Mouse (Mus musculus) MEL (cell line): ENCODE results near the gene Pold3. TPM values are rescaled to one million over a fixed set of nuclear protein-coding genes. Genes with fewer than 3 reads are reported as not detected.

ENCODE experiments used
- DNase-seq: peaks from one replicate; pipeline ENCODE4 v3.0.0; 2011; ENCODE audit warnings: low read depth, low spot score
- H3K27ac ChIP-seq: 2 replicates; pipeline ENCODE4 v1.5.1; 2012; ENCODE audit warnings: low read depth, mild to moderate bottlenecking, control low read depth, low read length, moderate library complexity; ENCODE audit not compliant: control insufficient read depth
- H3K27me3 ChIP-seq, 2 experiments: fragments of 150-350 bp in 1 of 2; sonication (generic) in 1 of 2; 2 replicates each; pipeline ENCODE4 v1.6.1; 2012; ENCODE audit warnings: low read length in 2 of 2, mild to moderate bottlenecking in 2 of 2, improper control_type of control experiment in 1 of 2, moderate library complexity in 1 of 2; ENCODE audit not compliant: insufficient read depth in 2 of 2, control insufficient read depth in 1 of 2
- H3K36me3 ChIP-seq, 2 experiments: 2 replicates each; pipeline ENCODE4 v1.6.1; 2012 to 2014; ENCODE audit warnings: low read length in 2 of 2, improper control_type of control experiment in 1 of 2, inconsistent platforms in 1 of 2, mild to moderate bottlenecking in 1 of 2; ENCODE audit not compliant: insufficient read depth in 2 of 2, control insufficient read depth in 1 of 2
- H3K4me1 ChIP-seq, 2 experiments: fragments of 150-350 bp in 1 of 2; sonication (generic) in 1 of 2; 2 replicates each; pipeline ENCODE4 v1.6.1; 2012; ENCODE audit warnings: low read length in 2 of 2, improper control_type of control experiment in 1 of 2, mild to moderate bottlenecking in 1 of 2; ENCODE audit not compliant: insufficient read depth in 2 of 2, control insufficient read depth in 1 of 2
- H3K4me3 ChIP-seq, 2 experiments: fragments of 150-350 bp in 1 of 2; sonication (generic) in 1 of 2; 2 replicates each; pipeline ENCODE4 v1.5.1; 2012; ENCODE audit warnings: low read depth in 2 of 2, low read length in 2 of 2, mild to moderate bottlenecking in 2 of 2, moderate library complexity in 2 of 2, control low read depth in 1 of 2, improper control_type of control experiment in 1 of 2; ENCODE audit not compliant: control insufficient read depth in 1 of 2, insufficient read depth in 1 of 2
- H3K79me2 ChIP-seq: 2 replicates; pipeline ENCODE4 v1.6.1; 2012; ENCODE audit warnings: mild to moderate bottlenecking, low read length, moderate library complexity; ENCODE audit not compliant: control insufficient read depth, poor library complexity, insufficient read depth
- H3K9ac ChIP-seq: 2 replicates; pipeline ENCODE4 v1.6.1; 2012; ENCODE audit warnings: low read depth, mild to moderate bottlenecking, control low read depth, low read length, moderate library complexity; ENCODE audit not compliant: control insufficient read depth, poor library complexity, severe bottlenecking
- H3K9me3 ChIP-seq: fragments of 150-350 bp; sonication (generic); replicated peaks from 2 replicates; pipeline ENCODE4 v1.6.1; 2012; ENCODE audit warnings: mild to moderate bottlenecking, low read length, improper control_type of control experiment, moderate library complexity; ENCODE audit not compliant: insufficient read depth
- BHLHE40 ChIP-seq: IDR thresholded peaks from 2 replicates; pipeline ENCODE4 v1.6.1; 2012; ENCODE audit warnings: low read depth, mild to moderate bottlenecking, inconsistent platforms, low read length, improper control_type of control experiment, borderline replicate concordance
- CHD1 ChIP-seq: IDR thresholded peaks from 2 replicates; pipeline ENCODE4 v1.6.1; 2012; ENCODE audit warnings: low read depth, mild to moderate bottlenecking, inconsistent platforms, low read length, improper control_type of control experiment
- E2F4 ChIP-seq: IDR thresholded peaks from 2 replicates; pipeline ENCODE4 v1.6.1; 2011; ENCODE audit warnings: low read depth, low read length, improper control_type of control experiment, borderline replicate concordance
- ELF1 ChIP-seq: IDR thresholded peaks from 2 replicates; pipeline ENCODE4 v1.6.1; 2014; ENCODE audit warnings: low read depth, mild to moderate bottlenecking, inconsistent platforms, low read length, improper control_type of control experiment, moderate library complexity
- EP300 ChIP-seq, 2 experiments: IDR thresholded peaks; 2 replicates each; pipeline ENCODE4 v1.6.1; 2011; ENCODE audit warnings: improper control_type of control experiment in 2 of 2, low read length in 2 of 2, low read depth in 1 of 2, mild to moderate bottlenecking in 1 of 2
- ETS1 ChIP-seq: IDR thresholded peaks from 2 replicates; pipeline ENCODE4 v1.6.1; 2012; ENCODE audit warnings: low read depth, mild to moderate bottlenecking, inconsistent platforms, low read length, improper control_type of control experiment, moderate library complexity
- GABPA ChIP-seq: IDR thresholded peaks from 2 replicates; pipeline ENCODE4 v1.6.1; 2012; ENCODE audit warnings: low read depth, mild to moderate bottlenecking, inconsistent platforms, low read length, improper control_type of control experiment, moderate library complexity
- GATA1 ChIP-seq: IDR thresholded peaks from 2 replicates; pipeline ENCODE4 v1.6.1; 2011; ENCODE audit warnings: low read depth, low read length, improper control_type of control experiment
- HCFC1 ChIP-seq: IDR thresholded peaks from 2 replicates; pipeline ENCODE4 v1.6.1; 2012; ENCODE audit warnings: low read depth, mild to moderate bottlenecking, inconsistent platforms, low read length, improper control_type of control experiment, moderate library complexity
- JUND ChIP-seq: IDR thresholded peaks from 2 replicates; pipeline ENCODE4 v1.6.1; 2011; ENCODE audit warnings: low read depth, mild to moderate bottlenecking, improper control_type of control experiment, low read length
- KAT2A ChIP-seq: conservative IDR thresholded peaks from 2 replicates; pipeline ENCODE4 v1.6.1; 2012; ENCODE audit warnings: low read depth, low read length, improper control_type of control experiment, inconsistent platforms
- MAFK ChIP-seq: IDR thresholded peaks from 2 replicates; pipeline ENCODE4 v1.6.1; 2011; ENCODE audit warnings: low read depth, mild to moderate bottlenecking, low read length, improper control_type of control experiment, borderline replicate concordance
- MAX ChIP-seq: IDR thresholded peaks from 2 replicates; pipeline ENCODE4 v1.6.1; 2011; ENCODE audit warnings: low read length, improper control_type of control experiment
- MAZ ChIP-seq: IDR thresholded peaks from 2 replicates; pipeline ENCODE4 v1.6.1; 2012; ENCODE audit warnings: low read depth, mild to moderate bottlenecking, inconsistent platforms, low read length, improper control_type of control experiment
- MEF2A ChIP-seq: IDR thresholded peaks from 2 replicates; pipeline ENCODE4 v1.6.1; 2014; ENCODE audit warnings: low read depth, mild to moderate bottlenecking, inconsistent platforms, low read length, improper control_type of control experiment; ENCODE audit not compliant: poor library complexity, insufficient replicate concordance, severe bottlenecking; ENCODE audit errors: extremely low read depth
- MXI1 ChIP-seq: IDR thresholded peaks from 2 replicates; pipeline ENCODE4 v1.6.1; 2011; ENCODE audit warnings: mild to moderate bottlenecking, low read depth, low read length, improper control_type of control experiment
- MYB ChIP-seq: IDR thresholded peaks from 2 replicates; pipeline ENCODE4 v1.6.1; 2011; ENCODE audit warnings: mild to moderate bottlenecking, low read depth, low read length, improper control_type of control experiment
- MYC ChIP-seq: IDR thresholded peaks from 2 replicates; pipeline ENCODE4 v1.6.1; 2011; ENCODE audit warnings: low read depth, mild to moderate bottlenecking, low read length, improper control_type of control experiment, moderate library complexity
- NELFE ChIP-seq: IDR thresholded peaks from 2 replicates; pipeline ENCODE4 v1.6.1; 2011; ENCODE audit warnings: low read depth, low read length, improper control_type of control experiment
- NRF1 ChIP-seq: IDR thresholded peaks from 2 replicates; pipeline ENCODE4 v1.6.1; 2014; ENCODE audit warnings: low read depth, mild to moderate bottlenecking, inconsistent platforms, low read length, improper control_type of control experiment, moderate library complexity; ENCODE audit not compliant: poor library complexity, insufficient read depth, severe bottlenecking
- POLR2A ChIP-seq, 2 experiments: IDR thresholded peaks; 2 replicates each; pipeline ENCODE4 v1.6.1; 2011 to 2012; ENCODE audit warnings: low read length in 2 of 2, mild to moderate bottlenecking in 2 of 2, control low read depth in 1 of 2, improper control_type of control experiment in 1 of 2, low read depth in 1 of 2, moderate library complexity in 1 of 2; ENCODE audit not compliant: control insufficient read depth in 1 of 2, insufficient read depth in 1 of 2, poor library complexity in 1 of 2
- POLR2AphosphoS2 ChIP-seq: IDR thresholded peaks from 2 replicates; pipeline ENCODE4 v1.6.1; 2011; ENCODE audit warnings: low read length, improper control_type of control experiment
- POLR2AphosphoS5 ChIP-seq: IDR thresholded peaks from 2 replicates; pipeline ENCODE4 v1.6.1; 2012; ENCODE audit warnings: low read depth, borderline replicate concordance, mild to moderate bottlenecking, inconsistent platforms, low read length, moderate library complexity, mixed read lengths
- RAD21 ChIP-seq: IDR thresholded peaks from 2 replicates; pipeline ENCODE4 v1.6.1; 2011; ENCODE audit warnings: mild to moderate bottlenecking, low read depth, low read length, improper control_type of control experiment
- RCOR1 ChIP-seq: IDR thresholded peaks from 2 replicates; pipeline ENCODE4 v1.6.1; 2012; ENCODE audit warnings: low read depth, mild to moderate bottlenecking, inconsistent platforms, low read length, improper control_type of control experiment
- SIN3A ChIP-seq: IDR thresholded peaks from 2 replicates; pipeline ENCODE4 v1.6.1; 2012; ENCODE audit warnings: low read length, improper control_type of control experiment, inconsistent platforms
- SMC3 ChIP-seq: IDR thresholded peaks from 2 replicates; pipeline ENCODE4 v1.6.1; 2011; ENCODE audit warnings: low read depth, low read length, improper control_type of control experiment
- TAL1 ChIP-seq: IDR thresholded peaks from 2 replicates; pipeline ENCODE4 v1.6.1; 2012; ENCODE audit warnings: mild to moderate bottlenecking, inconsistent platforms, low read length, moderate library complexity, mixed read lengths
- TBP ChIP-seq: IDR thresholded peaks from 2 replicates; pipeline ENCODE4 v1.8.0; 2011; ENCODE audit warnings: low read depth, low read length, improper control_type of control experiment
- TCF12 ChIP-seq: IDR thresholded peaks from 2 replicates; pipeline ENCODE4 v1.6.1; 2014; ENCODE audit warnings: low read depth, mild to moderate bottlenecking, inconsistent platforms, low read length, improper control_type of control experiment, moderate library complexity
- UBTF ChIP-seq: IDR thresholded peaks from 2 replicates; pipeline ENCODE4 v1.6.1; 2012; ENCODE audit warnings: low read depth, mild to moderate bottlenecking, inconsistent platforms, low read length, improper control_type of control experiment, moderate library complexity, borderline replicate concordance; ENCODE audit not compliant: insufficient read depth
- USF1 ChIP-seq: IDR thresholded peaks from 2 replicates; pipeline ENCODE4 v1.6.1; 2014; ENCODE audit warnings: low read depth, mild to moderate bottlenecking, inconsistent platforms, low read length, improper control_type of control experiment, moderate library complexity
- USF2 ChIP-seq, 2 experiments: IDR thresholded peaks; 2 replicates each; pipeline ENCODE4 v1.6.1; 2011 to 2012; ENCODE audit warnings: improper control_type of control experiment in 2 of 2, low read length in 2 of 2, borderline replicate concordance in 1 of 2, inconsistent platforms in 1 of 2, low read depth in 1 of 2, mild to moderate bottlenecking in 1 of 2; ENCODE audit not compliant: insufficient read depth in 1 of 2
- ZC3H11A ChIP-seq: IDR thresholded peaks from 2 replicates; pipeline ENCODE4 v1.6.1; 2012; ENCODE audit warnings: low read depth, mild to moderate bottlenecking, inconsistent platforms, low read length, improper control_type of control experiment
- ZMIZ1 ChIP-seq: IDR thresholded peaks from 2 replicates; pipeline ENCODE4 v1.6.1; 2012; ENCODE audit warnings: low read depth, mild to moderate bottlenecking, inconsistent platforms, low read length, improper control_type of control experiment, moderate library complexity
- ZNF384 ChIP-seq: IDR thresholded peaks from 2 replicates; pipeline ENCODE4 v1.6.1; 2012; ENCODE audit warnings: low read depth, mild to moderate bottlenecking, inconsistent platforms, low read length, improper control_type of control experiment
- polyA plus RNA-seq, 2 experiments: library from polyadenylated mRNA; stranded (reverse) in 1 of 2; unstranded in 1 of 2; fragments of >175 nt in 1 of 2; fragments of >200 nt in 1 of 2; gene quantifications; 2 replicates each; pipeline versions ENCODE4 v1.2.1 to v1.2.4; 2012; ENCODE audit warnings: low replicate concordance in 2 of 2, low read depth in 1 of 2; ENCODE audit not compliant: insufficient read length in 2 of 2, insufficient read depth in 1 of 2, missing spikeins in 1 of 2
- total RNA-seq: library from RNA; depleted of rRNA; stranded (reverse); fragments of 300-350 nt; gene quantifications from 2 replicates; pipeline ENCODE4 v1.2.3, GENCODE M21; 2012; rRNA removed

The Pold3 gene
- total RNA-seq: 57.1 and 67.6 TPM in 2 replicates
- polyA plus RNA-seq: 10 to 100 TPM in 1 of 2 experiments, not detected in 1; 98.1 TPM

GRCm38 (mm10) chr7:100121376-100121789, at the start of gene Pold3:
Pold3 (minus strand) TSS chr7:100121565.
- Histone ChIP-seq H3K9ac (peak within 1 kb of the TSS; percentile 91), H3K79me2 (peaks cover 17% of the 10 kb centered on the region), H3K27ac (peak within 1 kb of the TSS; percentile 70), H3K4me1 (peaks cover 0 to 10% of the 10 kb centered on the region in 2 experiments; a peak in 2 of 4 replicates), H3K36me3 (peaks cover under 1 to 17% of the 10 kb centered on the region in 2 experiments; a peak in 3 of 4 replicates), H3K9me3 (no peaks in the 10 kb centered on the region), H3K27me3 (no peaks in the 10 kb centered on the region), H3K4me3 (peak within 1 kb of the TSS; percentile 65 to 66)
- peak; percentile 98 for DNase-seq
- TF ChIP-seq ELF1 (peak; percentile 91), E2F4 (peak; percentile 100), HCFC1 (peak; percentile 93), SIN3A (peak; percentile 99), POLR2A (IDR thresholded peaks at IDR 0.05; ENCODE audit: control insufficient read depth in 1 of 2, insufficient read depth in 1 of 2, low read depth in 1 of 2, low read length in 2 of 2, poor library complexity in 1 of 2) (peak; percentile 47 to 78; a peak in 3 of 4 replicates), TAL1 (no peak), MEF2A (no peak), POLR2AphosphoS5 (no peak), RCOR1 (no peak), ZC3H11A (no peak), ETS1 (peak; percentile 69; the same call in 1 of the 2 replicates), GABPA (no peak), ZMIZ1 (no peak), KAT2A (peak; percentile 84), RAD21 (no peak), MAZ (peak; percentile 62), EP300 (IDR thresholded peaks at IDR 0.05; ENCODE audit: low read depth in 1 of 2, low read length in 2 of 2) (peak in 1 of 2 experiments; percentile 56; a peak in 2 of 4 replicates), USF1 (no peak), TBP (peak; percentile 79; the same call in 1 of the 2 replicates), UBTF (no peak), JUND (no peak), SMC3 (no peak), NRF1 (no peak), MAFK (no peak), MYC (peak; percentile 55), MXI1 (peak; percentile 87), MAX (peak; percentile 75), CHD1 (no peak), POLR2AphosphoS2 (peak; percentile 69; the same call in 1 of the 2 replicates), NELFE (peak; percentile 64; the same call in 1 of the 2 replicates), MYB (no peak), USF2 (IDR thresholded peaks at IDR 0.05; ENCODE audit: borderline replicate concordance in 1 of 2, insufficient read depth in 1 of 2, low read depth in 1 of 2, low read length in 2 of 2) (no peak), ZNF384 (no peak), BHLHE40 (no peak), TCF12 (peak; percentile 52; the same call in 1 of the 2 replicates), GATA1 (no peak)
